Mouse (Mus musculus) heart, embryonic 15.5 days (tissue): Measurements from ENCODE around the gene Trpm4. TPM values are rescaled to one million over a fixed set of nuclear protein-coding genes. Genes with fewer than 3 reads are reported as not detected.
"Not testable (repeated sequence)": the region's sequence is repeated elsewhere in the genome, so short reads cannot be mapped to it uniquely, and the experiment has no call there.

Source experiments
- ATAC-seq: fragments of 200-750 bp; cut with Nextera tagmentation; replicated peaks from 2 replicates; pipeline ENCODE4 v1.8.0; 2017; ENCODE audit warnings: low read depth, moderate TSS enrichment; ENCODE audit not compliant: insufficient number of reproducible peaks, insufficient read depth, low FRiP score
- H3K27ac ChIP-seq: fragments of 300-500 bp; sonication (generic); 2 replicates; pipeline ENCODE4 v1.5.1; 2015; ENCODE audit warnings: mild to moderate bottlenecking, inconsistent platforms
- H3K27me3 ChIP-seq: fragments of 300-500 bp; sonication (generic); 2 replicates; pipeline ENCODE4 v1.6.1; 2015; ENCODE audit warnings: inconsistent platforms
- H3K36me3 ChIP-seq: fragments of 300-500 bp; sonication (generic); 2 replicates; pipeline ENCODE4 v1.6.1; 2015; ENCODE audit warnings: mild to moderate bottlenecking, inconsistent platforms
- H3K4me1 ChIP-seq: fragments of 300-500 bp; sonication (generic); replicated peaks from 2 replicates; pipeline ENCODE4 v1.6.1; 2015; ENCODE audit warnings: inconsistent platforms
- H3K4me2 ChIP-seq: fragments of 300-500 bp; sonication (generic); 2 replicates; pipeline ENCODE4 v1.6.1; 2015; ENCODE audit warnings: inconsistent platforms, mild to moderate bottlenecking, moderate library complexity
- H3K4me3 ChIP-seq: fragments of 300-500 bp; sonication (generic); 2 replicates; pipeline ENCODE4 v1.5.1; 2015; ENCODE audit warnings: mild to moderate bottlenecking, inconsistent platforms
- H3K9ac ChIP-seq: fragments of 300-500 bp; sonication (generic); 2 replicates; pipeline ENCODE4 v1.6.1; 2015; ENCODE audit warnings: mild to moderate bottlenecking, inconsistent platforms
- H3K9me3 ChIP-seq: fragments of 300-500 bp; sonication (generic); replicated peaks from 2 replicates; pipeline ENCODE4 v1.6.1; 2016; ENCODE audit warnings: inconsistent platforms
- WGBS: fragments of 180-500 bp; shearing (Covaris S2); methylation state at CpG from one replicate; pipeline ENCODE4 v1.1.7; 2015; ENCODE audit warnings: mixed read lengths; 5-methylcytosine and 5-hydroxymethylcytosine counted together
- polyA plus RNA-seq: library from polyadenylated mRNA; unstranded; fragments of >200 nt; fragmentation: Nextera tagmentation; extraction: Ambion mirVana; gene quantifications from 2 replicates; pipeline ENCODE4 v1.2.1, GENCODE M21; 2015

Trpm4 gene
- polyA plus RNA-seq, 1 experiment from 2014 or later: 12.7 TPM

DNA sequence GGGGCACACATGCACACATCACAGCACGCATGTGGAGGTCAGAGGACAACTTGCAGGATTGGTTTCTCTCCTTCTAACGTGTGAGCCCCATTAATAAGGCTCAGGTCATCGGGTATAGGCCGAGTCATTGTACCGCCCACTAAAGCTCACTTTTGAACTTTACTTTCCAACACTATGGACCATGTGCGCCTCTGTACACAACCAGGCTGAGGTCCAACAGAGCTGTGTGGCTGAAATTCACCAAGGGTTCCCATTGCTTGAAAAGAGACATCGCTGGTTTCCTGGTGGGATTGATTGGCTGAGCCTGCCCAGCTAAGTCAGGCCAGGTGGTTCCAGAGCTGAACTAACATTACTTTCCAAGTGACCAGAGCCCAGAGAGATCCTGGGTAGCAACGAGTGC is 59.9 kb downstream of the Trpm4 start:
- Histone ChIP-seq H3K9ac (no peak overlapping the region), H3K9me3 (no peaks in the 10 kb centered on the region), H3K27ac (no peak overlapping the region), H3K4me1 (peaks cover 7% of the 10 kb centered on the region), H3K27me3 (peaks cover 12% of the 10 kb centered on the region; the same call in 1 of the 2 replicates), H3K4me3 (no peak overlapping the region), H3K4me2 (no peak overlapping the region), H3K36me3 (no peaks in the 10 kb centered on the region)
- 85% methylated on average over 8 of the region's 8 CpGs for WGBS
- ATAC-seq: no peak

DNA sequence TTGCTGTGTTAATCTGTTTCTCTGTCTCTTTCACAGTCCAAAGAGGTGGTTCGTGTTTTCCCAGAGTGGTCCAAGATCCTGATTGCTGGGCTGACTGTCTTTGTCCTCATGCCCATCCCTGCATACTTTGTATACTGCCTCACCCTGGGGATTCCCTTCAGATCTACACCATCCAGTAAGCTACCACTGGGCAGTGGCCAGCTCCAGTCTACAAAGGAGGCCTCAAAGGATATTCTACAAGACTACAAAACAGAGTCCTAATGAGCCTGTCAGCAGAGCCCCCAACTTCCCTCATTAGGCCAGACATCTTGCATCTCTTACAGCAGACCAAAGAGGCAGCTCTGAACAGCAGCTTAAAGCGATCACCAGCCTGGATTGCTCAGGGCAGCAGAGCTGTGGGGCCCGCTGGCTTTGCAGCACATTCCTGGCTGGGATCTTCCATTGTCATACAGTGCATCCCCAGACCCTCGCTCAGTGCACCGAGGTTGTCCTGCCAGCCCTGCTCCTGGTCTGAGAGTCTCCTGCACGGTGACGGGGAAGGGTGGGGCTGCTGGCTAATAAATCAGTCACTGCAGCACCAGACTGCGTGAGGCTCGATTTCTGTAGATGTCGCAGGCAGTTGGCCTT is 60.7 kb downstream of the Trpm4 start:
- no peak overlapping the region for H3K27ac ChIP-seq
- 67% methylated on average over 10 of the region's 10 CpGs for WGBS
- no peaks in the 10 kb centered on the region for H3K36me3 ChIP-seq
- H3K4me3 ChIP-seq: no peak overlapping the region
- no peak for ATAC-seq
- H3K9me3 ChIP-seq: no peaks in the 10 kb centered on the region
- no peak overlapping the region for H3K4me2 ChIP-seq
- peaks cover 11% of the 10 kb centered on the region; the same call in 1 of the 2 replicates for H3K27me3 ChIP-seq
- no peak overlapping the region for H3K9ac ChIP-seq
- peaks cover 7% of the 10 kb centered on the region for H3K4me1 ChIP-seq

DNA sequence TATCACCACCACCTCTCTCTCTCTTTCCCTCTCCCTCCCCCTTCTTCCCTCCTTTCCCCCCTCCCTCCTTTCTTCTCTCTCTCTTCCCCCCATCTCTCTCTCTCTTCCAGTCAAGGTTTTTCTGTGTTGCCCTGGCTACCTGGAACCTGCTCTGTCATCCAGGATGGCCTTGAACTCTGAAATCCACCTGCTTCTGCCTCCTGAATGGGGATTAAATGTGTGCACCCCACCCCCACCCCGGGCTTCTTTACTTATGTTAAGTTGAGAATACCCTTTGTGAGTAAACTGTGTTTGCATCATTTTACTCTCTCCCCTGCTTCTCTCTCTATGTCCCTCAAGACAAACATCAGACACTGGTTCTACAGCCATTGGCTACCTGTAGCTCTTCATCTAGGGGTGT is 68.1 kb downstream of the Trpm4 start:
- no peak overlapping the region for H3K9ac ChIP-seq

DNA sequence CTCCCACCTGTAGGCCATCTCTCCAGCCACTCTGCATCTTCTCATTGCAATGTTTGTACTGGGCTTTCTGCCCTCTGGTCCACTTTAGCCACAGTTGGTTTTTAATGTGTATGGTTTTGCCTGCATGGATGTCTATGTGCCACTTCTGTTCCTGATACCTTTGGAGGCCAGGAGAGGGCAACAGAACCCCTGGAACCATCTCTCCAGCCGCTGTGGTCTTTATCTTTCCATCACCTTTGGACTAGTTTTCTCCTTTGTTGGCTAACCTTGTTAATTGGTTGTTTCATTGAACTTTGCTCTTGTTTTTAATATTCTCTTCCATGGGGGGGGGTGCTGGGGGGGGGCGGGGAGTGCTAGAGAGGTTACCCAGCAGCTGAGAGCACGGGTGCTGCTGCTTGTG is 69.2 kb downstream of the Trpm4 start:
- Histone ChIP-seq H3K4me1 (peaks cover 24% of the 10 kb centered on the region), H3K27me3 (0 out of 2 replicates have a peak, but pooled peaks cover 4% of the 10 kb centered on the region), H3K27ac (no peak overlapping the region), H3K36me3 (no peaks in the 10 kb centered on the region), H3K4me3 (no peak overlapping the region), H3K4me2 (no peak overlapping the region), H3K9me3 (no peaks in the 10 kb centered on the region), H3K9ac (no peak overlapping the region)
- ATAC-seq: no peak
- WGBS: 68% methylated on average over 3 of the region's 3 CpGs

More for the DNA sequence above, 68.1 kb downstream of the Trpm4 start:
- no peak overlapping the region for H3K4me3 ChIP-seq
- no peaks in the 10 kb centered on the region for H3K36me3 ChIP-seq
- H3K4me1 ChIP-seq: peaks cover 24% of the 10 kb centered on the region
- no peak overlapping the region for H3K27ac ChIP-seq
- H3K9me3 ChIP-seq: no peaks in the 10 kb centered on the region
- ATAC-seq: no peak
- H3K27me3 ChIP-seq: 0 out of 2 replicates have a peak, but pooled peaks cover 4% of the 10 kb centered on the region
- H3K4me2 ChIP-seq: no peak overlapping the region
- 71% methylated on average over 1 of the region's 1 CpGs for WGBS

DNA sequence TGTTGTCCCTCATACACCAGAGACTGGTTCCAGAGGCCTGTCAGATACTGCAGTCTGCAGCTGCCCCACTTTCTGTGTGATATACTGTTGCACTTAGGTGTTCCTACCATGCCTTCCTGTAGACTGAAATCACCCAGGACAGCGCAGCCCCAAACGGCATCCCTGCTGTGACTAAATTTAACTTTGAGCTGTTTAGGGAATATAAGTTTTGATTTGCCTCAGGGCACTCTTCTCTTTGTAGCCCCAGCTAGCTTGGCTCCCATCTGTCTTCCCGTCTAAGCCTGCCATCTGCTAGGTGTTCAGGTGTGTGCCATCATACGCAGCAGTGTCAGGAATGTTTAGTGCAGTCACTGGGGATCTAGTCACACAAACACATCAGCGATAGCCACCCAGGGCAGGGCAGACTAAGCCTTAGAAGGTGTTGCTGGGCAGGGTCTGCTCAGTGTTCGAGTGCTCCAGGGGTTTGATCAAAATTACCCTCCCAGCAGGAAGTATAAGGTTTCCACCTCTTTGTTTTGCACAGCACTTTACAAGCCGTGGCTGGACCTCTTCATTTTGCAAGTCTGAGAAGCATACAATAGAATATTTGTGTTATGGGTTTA is 70.5 kb downstream of the Trpm4 start:
- H3K9me3 ChIP-seq: no peaks in the 10 kb centered on the region
- no peak overlapping the region for H3K4me3 ChIP-seq
- no peak overlapping the region for H3K9ac ChIP-seq
- H3K4me1 ChIP-seq: peaks cover 24% of the 10 kb centered on the region
- H3K27ac ChIP-seq: peak overlapping the region; percentile 79
- no peak for ATAC-seq
- H3K27me3 ChIP-seq: 0 out of 2 replicates have a peak, but pooled peaks cover 2% of the 10 kb centered on the region
- no peak overlapping the region for H3K4me2 ChIP-seq
- 53% methylated on average over 7 of the region's 7 CpGs for WGBS
- no peaks in the 10 kb centered on the region for H3K36me3 ChIP-seq

DNA sequence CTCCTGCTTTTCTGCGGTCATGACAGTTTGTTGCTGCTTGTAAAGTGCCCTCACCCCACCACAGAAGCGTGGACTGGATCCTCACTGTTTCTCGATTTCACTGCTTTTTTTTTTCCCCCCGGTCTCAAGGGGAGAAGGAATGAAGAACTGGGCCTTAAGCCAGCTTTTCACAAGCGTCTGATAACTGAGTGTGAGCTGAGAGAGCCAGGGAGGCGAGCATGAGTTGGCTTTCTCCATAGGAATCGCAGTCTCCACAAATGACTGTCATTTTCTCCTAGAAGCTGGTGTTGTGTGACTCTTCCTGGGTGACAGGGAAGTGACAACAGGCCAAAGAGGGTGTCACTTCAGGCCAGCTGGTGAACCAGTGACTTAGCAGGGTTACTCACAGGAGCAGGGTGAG is 71.3 kb downstream of the Trpm4 start:
- peak overlapping the region; percentile 79 for H3K27ac ChIP-seq
- peak overlapping the region; percentile 19 for H3K4me2 ChIP-seq

DNA sequence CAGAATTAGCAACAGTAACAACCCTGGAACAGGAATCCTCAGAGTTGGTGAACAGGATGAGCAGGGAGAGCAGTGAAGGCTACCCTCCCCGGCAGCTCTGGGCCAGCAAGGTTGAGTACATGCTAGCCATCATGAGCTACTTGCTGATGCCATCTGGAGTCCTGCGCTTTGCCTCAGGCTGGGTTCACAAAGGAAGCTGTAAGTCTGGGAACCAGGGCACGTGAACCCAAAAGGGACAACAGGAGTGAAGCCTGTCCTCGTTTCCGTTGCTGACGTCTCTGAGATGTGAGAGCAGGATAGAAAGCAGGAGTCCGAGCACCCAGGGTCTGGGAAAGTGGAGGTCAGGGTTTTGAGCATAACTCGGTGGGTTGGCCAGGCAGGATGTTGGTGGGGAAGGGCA is 74.3 kb downstream of the Trpm4 start:
- H3K36me3 ChIP-seq: no peaks in the 10 kb centered on the region
- H3K4me2 ChIP-seq: no peak overlapping the region
- H3K4me1 ChIP-seq: peaks cover 27% of the 10 kb centered on the region
- H3K27me3 ChIP-seq: no peaks in the 10 kb centered on the region
- H3K9me3 ChIP-seq: no peaks in the 10 kb centered on the region
- no peak overlapping the region for H3K4me3 ChIP-seq
- H3K9ac ChIP-seq: no peak overlapping the region
- WGBS: 86% methylated on average over 8 of the region's 8 CpGs
- no peak overlapping the region for H3K27ac ChIP-seq
- no peak for ATAC-seq

More for the DNA sequence above, 71.3 kb downstream of the Trpm4 start:
- no peaks in the 10 kb centered on the region for H3K27me3 ChIP-seq
- ATAC-seq: peak; percentile 40; the same call in 1 of the 2 replicates
- no peaks in the 10 kb centered on the region for H3K9me3 ChIP-seq
- no peak overlapping the region for H3K4me3 ChIP-seq
- no peaks in the 10 kb centered on the region for H3K36me3 ChIP-seq
- 15% methylated on average over 7 of the region's 7 CpGs for WGBS
- H3K9ac ChIP-seq: no peak overlapping the region
- peaks cover 26% of the 10 kb centered on the region for H3K4me1 ChIP-seq

DNA sequence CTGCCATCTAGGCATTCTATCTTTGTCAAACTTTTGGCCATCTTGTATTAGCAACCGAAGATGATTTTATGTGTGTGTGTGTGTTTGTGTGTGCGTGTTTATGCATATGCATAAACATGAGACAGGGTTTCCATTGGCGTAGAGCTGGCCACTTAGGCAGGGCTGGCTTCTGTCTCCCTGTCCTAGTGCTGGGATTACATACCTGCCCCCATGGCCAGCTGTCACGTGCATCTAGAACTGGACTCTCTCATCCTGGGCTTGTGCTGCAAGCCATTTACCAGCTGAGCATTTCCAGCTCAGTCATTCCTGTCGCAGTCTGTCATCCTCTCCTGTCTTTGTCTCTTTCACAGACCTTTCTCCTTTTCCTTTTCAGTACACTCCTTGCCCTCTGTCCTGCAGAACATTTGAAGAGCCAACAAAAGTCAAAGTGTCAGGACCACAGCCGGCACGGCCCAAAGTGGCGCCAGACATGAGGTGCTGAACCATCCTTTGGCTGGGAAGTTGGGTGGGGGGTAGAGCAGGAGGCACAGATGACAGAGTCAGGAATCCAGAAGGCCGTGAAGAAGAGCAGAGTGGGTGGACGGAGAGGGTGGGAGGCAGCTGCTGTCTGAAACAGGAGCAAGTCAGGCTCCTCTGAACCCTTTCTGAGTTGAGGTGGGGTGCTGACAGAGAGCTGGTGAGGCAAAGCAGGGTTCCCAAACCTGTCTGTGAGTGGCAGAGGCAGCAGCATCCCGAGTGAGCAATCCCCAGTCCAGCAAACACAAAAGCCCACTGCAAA is 76.3 kb downstream of the Trpm4 start:
- no peak for ATAC-seq
- H3K36me3 ChIP-seq: no peaks in the 10 kb centered on the region
- whole genome bisulfite sequencing: 37% methylated on average over 11 of the region's 11 CpGs
- H3K27me3 ChIP-seq: no peaks in the 10 kb centered on the region
- H3K4me3 ChIP-seq: no peak overlapping the region
- H3K27ac ChIP-seq: no peak overlapping the region
- H3K4me1 ChIP-seq: peaks cover 15% of the 10 kb centered on the region
- H3K9ac ChIP-seq: no peak overlapping the region
- H3K9me3 ChIP-seq: no peaks in the 10 kb centered on the region
- no peak overlapping the region for H3K4me2 ChIP-seq

DNA sequence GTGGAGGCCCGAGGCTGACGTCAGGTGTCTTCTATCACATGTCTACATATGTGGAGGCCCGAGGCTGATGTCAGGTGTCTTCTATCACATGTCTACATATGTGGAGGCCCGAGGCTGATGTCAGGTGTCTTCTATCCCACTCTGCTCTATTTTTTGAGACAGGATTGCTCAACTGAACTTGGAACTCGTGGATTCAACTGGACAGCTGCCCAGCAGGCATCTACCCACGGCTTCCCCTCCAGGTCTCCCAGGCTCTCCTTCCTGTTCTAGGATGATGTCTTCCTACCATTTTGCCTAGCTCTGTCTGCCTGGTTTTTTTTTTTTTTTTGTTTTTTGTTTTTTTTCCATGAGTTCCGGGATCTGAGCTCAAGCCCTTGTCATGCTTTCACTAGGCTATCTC is 77.8 kb downstream of the Trpm4 start:
- not testable (repeated sequence) for H3K4me3 ChIP-seq, H3K9ac ChIP-seq, ATAC-seq, H3K4me1 ChIP-seq, H3K4me2 ChIP-seq, H3K27ac ChIP-seq, H3K36me3 ChIP-seq, H3K9me3 ChIP-seq, H3K27me3 ChIP-seq
- WGBS: 67% methylated on average over 7 of the region's 7 CpGs

DNA sequence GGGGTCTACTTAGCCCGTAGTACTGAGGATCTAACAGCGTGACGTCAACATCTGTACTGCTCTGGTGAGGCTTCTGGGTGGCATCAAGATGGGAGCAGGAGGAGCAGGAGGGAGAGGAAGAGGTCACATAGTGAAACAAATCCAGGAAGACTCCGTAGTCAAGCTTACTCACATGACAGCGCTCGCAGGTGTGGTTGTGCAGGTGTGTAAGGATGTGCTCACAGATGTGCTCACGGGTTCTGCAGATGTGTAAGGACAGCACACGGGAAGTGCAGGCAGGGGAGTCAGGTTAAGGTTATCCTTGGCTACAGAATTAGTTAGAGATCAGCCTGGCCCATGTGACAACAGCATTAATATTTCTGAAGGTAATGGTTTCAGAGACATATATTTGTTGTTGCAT is 79.8 kb downstream of the Trpm4 start:
- Histone ChIP-seq H3K4me1 (0 out of 2 replicates have a peak, but pooled peaks cover 4% of the 10 kb centered on the region), H3K27me3 (no peaks in the 10 kb centered on the region), H3K4me3 (no peak overlapping the region), H3K9me3 (no peaks in the 10 kb centered on the region), H3K27ac (no peak overlapping the region), H3K9ac (no peak overlapping the region), H3K4me2 (no peak overlapping the region), H3K36me3 (no peaks in the 10 kb centered on the region)
- WGBS: 86% methylated on average over 8 of the region's 8 CpGs
- no peak for ATAC-seq
